Mouse (Mus musculus) embryonic facial prominence, embryonic 10.5 days (tissue): ENCODE measurements around the gene Praf2. TPM values are rescaled to one million over a fixed set of nuclear protein-coding genes. Genes with fewer than 3 reads are reported as not detected.
A peak's percentile ranks its signal among the peaks of the same experiment; 100 is the strongest.
"Not testable (repeated sequence)": the region's sequence is repeated elsewhere in the genome, so short reads cannot be mapped to it uniquely, and the experiment has no call there.

Source experiments
- DNase-seq: peaks from one replicate; pipeline ENCODE4 v3.0.0-alpha.2; 2017; ENCODE audit warnings: low spot score
- H3K27ac ChIP-seq: fragments of 300-500 bp; sonication (generic); replicated peaks from 2 replicates; pipeline ENCODE4 v1.5.1; 2016; ENCODE audit warnings: mild to moderate bottlenecking
- H3K27me3 ChIP-seq: fragments of 300-500 bp; sonication (generic); replicated peaks from 2 replicates; pipeline ENCODE4 v1.6.1; 2016; ENCODE audit warnings: low read depth, mild to moderate bottlenecking; ENCODE audit not compliant: poor library complexity, severe bottlenecking
- H3K36me3 ChIP-seq: fragments of 300-500 bp; sonication (generic); replicated peaks from 2 replicates; pipeline ENCODE4 v1.6.1; 2016; ENCODE audit warnings: mild to moderate bottlenecking, moderate library complexity
- H3K4me1 ChIP-seq: fragments of 300-500 bp; sonication (generic); 2 replicates; pipeline ENCODE4 v1.6.1; 2016
- H3K4me3 ChIP-seq: fragments of 300-500 bp; sonication (generic); 2 replicates; pipeline ENCODE4 v1.5.1; 2016; ENCODE audit warnings: mild to moderate bottlenecking, moderate library complexity
- H3K9me3 ChIP-seq: fragments of 300-500 bp; sonication (generic); 2 replicates; pipeline ENCODE4 v1.6.1; 2016; ENCODE audit warnings: mild to moderate bottlenecking
- WGBS: fragments of 180-500 bp; shearing (Covaris S2); methylation state at CpG from one replicate; pipeline ENCODE4 v1.1.7; 2016; 5-methylcytosine and 5-hydroxymethylcytosine counted together
- polyA plus RNA-seq: library from polyadenylated mRNA; unstranded; fragments of >200 nt; fragmentation: Nextera tagmentation; extraction: Ambion mirVana; gene quantifications from 2 replicates; pipeline ENCODE4 v1.2.1, GENCODE M21; 2016

The Praf2 gene
- polyA plus RNA-seq, 1 experiment from 2014 or later, result 73.6 TPM

- no peaks in the 10 kb centered on the region for H3K9me3 ChIP-seq
- no peaks in the 10 kb centered on the region for H3K27me3 ChIP-seq
- H3K36me3 ChIP-seq, result no peaks in the 10 kb centered on the region
- peaks cover 12% of the 10 kb centered on the region for H3K4me1 ChIP-seq
- no peak overlapping the region for H3K27ac ChIP-seq
- WGBS, result 62% methylated on average over 5 of the region's 5 CpGs
- DNase-seq, result no peak
- H3K4me3 ChIP-seq, result no peak overlapping the region
Observed at GRCm38 (mm10) chrX:7743470-7743869, 15.2 kb downstream of the Praf2 start.

- Histone ChIP-seq H3K4me1 (peaks cover 9% of the 10 kb centered on the region; the same call in 1 of the 2 replicates), H3K36me3 (no peaks in the 10 kb centered on the region), H3K27ac (no peak overlapping the region), H3K27me3 (no peaks in the 10 kb centered on the region), H3K4me3 (no peak overlapping the region), H3K9me3 (no peaks in the 10 kb centered on the region)
- WGBS, result 55% methylated on average over 1 of the region's 1 CpGs
- no peak for DNase-seq
Observed at GRCm38 (mm10) chrX:7744940-7745339, 16.7 kb downstream of the Praf2 start.

DNA sequence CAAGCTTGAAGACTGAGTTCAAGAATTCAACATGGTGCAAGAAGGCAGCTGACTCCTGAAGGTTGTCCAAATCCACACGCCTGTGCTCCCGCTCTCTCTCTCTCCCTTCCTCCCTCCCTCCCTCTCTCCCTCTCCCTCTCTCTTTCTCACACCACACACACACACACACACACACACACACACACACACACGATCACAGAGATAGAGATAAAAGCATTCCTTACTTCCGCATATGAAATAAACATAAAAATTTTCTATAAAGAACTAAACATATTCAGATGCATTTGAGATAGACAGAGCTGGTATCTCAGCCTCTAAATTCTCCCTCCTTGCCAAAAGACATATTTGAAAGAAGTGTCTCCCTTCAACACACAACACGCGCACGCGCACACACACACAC lies 17.2 kb downstream of the Praf2 start:
- Histone ChIP-seq H3K36me3 (no peaks in the 10 kb centered on the region), H3K27ac (no peak overlapping the region), H3K4me3 (no peak overlapping the region), H3K9me3 (no peaks in the 10 kb centered on the region), H3K4me1 (peaks cover 5% of the 10 kb centered on the region; the same call in 1 of the 2 replicates), H3K27me3 (no peaks in the 10 kb centered on the region)
- no peak for DNase-seq
- 93% methylated on average over 8 of the region's 8 CpGs for WGBS

DNA sequence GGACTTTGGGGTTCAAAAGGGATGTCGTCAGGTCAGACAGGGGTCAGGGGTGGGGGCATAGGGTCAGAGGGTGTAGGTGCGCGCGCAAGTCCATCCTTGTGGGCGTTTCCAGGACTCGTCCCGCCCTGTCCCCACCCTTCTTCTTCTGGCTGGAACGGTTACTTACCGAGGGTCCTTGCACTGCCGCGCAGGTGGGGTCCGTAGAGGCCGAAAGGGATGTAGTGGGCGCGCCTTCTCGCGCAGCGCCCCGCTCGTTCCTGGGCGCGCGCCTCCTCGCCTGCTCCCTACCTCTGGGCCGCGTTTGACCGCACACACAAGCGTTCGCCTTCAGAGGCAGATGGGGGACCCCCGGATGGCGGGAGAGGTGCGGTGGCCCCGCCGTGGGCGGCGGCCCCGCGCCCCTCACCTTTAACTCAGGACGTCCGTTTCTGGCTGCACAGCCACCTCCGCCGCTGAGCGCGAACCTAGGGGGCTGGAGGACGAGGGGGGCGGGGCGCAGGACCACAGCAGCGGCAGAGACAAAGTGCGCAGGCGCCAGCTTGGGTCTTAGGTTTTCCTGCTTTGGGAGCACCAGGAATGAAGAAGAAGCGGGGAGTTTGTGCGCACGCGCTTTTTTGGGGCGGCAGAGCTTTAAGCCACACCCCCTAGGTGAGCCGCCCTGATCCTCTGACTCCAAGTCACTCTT lies 22.3 kb downstream of the Praf2 start, which contains the start of gene Ccdc120:
Gene Ccdc120 (minus strand): TSS at position 474 of the 685 bp plus-strand sequence.
- H3K27ac ChIP-seq, result peak within 1 kb of the TSS; percentile 86
- no peaks in the 10 kb centered on the region for H3K9me3 ChIP-seq
- H3K4me3 ChIP-seq, result peak within 1 kb of the TSS; percentile 74
- 0 out of 2 replicates have a peak, but pooled peaks cover 3% of the 10 kb centered on the region for H3K4me1 ChIP-seq
- H3K27me3 ChIP-seq, result no peaks in the 10 kb centered on the region
- no peaks in the 10 kb centered on the region for H3K36me3 ChIP-seq
- WGBS, result 10% methylated on average over 56 of the region's 56 CpGs
- DNase-seq, result peak; percentile 89

DNA sequence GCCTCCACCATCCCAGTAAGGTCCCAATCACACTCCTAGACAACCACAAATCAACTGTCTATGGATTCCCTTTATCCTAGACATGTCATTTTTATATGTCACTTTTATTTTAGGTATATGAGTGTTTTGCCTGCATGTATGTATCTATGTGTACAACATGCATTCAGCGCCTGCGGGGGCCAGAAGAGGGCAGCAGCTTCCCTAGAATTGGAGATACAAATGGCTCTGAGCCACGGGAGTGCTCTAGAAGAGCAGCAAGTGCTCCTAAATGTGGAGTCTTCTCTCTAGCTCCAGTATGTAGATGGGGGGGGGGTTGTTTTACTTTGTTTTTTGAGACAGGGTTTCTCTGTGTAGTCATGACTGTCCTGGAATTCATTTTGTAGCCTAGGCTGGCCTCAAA lies 25.4 kb downstream of the Praf2 start:
- H3K4me1 ChIP-seq, H3K4me3 ChIP-seq, H3K27me3 ChIP-seq, DNase-seq, H3K36me3 ChIP-seq, H3K9me3 ChIP-seq, H3K27ac ChIP-seq: not testable (repeated sequence)
- 16% methylated on average over 3 of the region's 3 CpGs for WGBS

DNA sequence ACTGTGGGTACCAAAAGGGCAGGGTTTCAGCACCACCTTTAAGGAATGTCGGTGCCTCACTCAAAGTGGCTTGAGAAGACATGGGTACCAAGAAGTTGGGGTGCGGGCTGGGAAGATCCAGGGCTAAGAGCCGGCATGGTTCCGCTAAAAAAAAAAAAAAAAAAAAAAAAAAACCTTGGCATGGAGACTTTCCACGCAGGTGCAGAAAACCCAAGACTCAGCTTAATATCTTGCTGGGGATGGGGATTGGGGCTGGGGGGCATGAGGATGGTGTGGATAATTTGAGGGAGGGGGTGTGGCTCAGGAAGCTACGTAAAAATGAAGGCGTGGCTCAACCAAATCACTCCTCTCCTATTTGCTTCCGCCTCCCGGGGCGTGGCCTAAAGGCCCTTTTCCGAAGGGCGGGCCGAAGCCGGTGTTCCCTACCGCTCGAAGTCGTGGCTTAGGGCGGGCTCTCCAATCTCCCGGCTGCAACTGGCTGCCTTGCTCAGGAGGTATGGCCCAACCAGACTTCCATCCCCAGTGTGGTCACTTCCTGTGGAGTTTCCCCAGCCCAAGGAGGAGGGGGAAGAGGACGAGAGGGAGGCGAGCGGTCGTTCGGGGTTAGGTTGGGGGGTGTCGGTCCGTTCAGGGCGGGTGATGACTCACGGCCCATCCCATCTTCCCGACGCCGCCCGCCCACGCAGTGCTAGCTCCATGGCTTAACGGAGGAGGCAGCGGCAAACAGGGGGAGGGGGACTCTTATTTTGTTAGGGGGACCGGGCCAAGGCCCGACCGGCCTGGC lies 34.1 kb downstream of the Praf2 start, which contains the start of gene Tfe3:
Gene Tfe3 (plus strand): TSS at position 424 of the 784 bp plus-strand sequence.
- H3K4me3 ChIP-seq, result peak within 1 kb of the TSS; percentile 76
- no peaks in the 10 kb centered on the region for H3K27me3 ChIP-seq
- DNase-seq, result peak; percentile 92
- 0 out of 2 replicates have a peak, but pooled peaks cover 6% of the 10 kb centered on the region for H3K9me3 ChIP-seq
- 19% methylated on average over 38 of the region's 38 CpGs for WGBS
- peaks cover 15% of the 10 kb centered on the region for H3K36me3 ChIP-seq
- peak within 1 kb of the TSS; percentile 80 for H3K27ac ChIP-seq
- H3K4me1 ChIP-seq, result peaks cover 27% of the 10 kb centered on the region

DNA sequence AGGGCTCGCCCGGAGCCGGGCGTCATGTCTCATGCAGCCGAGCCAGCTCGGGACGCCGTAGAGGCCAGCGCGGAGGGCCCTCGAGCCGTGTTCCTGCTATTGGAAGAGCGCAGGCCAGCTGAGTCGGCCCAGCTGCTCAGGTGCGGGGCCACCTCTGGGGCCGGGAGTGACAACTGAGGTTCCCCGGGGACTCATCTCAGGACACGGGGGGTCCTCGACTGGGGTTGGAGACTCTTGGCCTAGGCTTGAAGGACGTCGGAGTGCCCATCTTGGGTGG lies 34.6 kb downstream of the Praf2 start:
- H3K27me3 ChIP-seq, result no peaks in the 10 kb centered on the region

DNA sequence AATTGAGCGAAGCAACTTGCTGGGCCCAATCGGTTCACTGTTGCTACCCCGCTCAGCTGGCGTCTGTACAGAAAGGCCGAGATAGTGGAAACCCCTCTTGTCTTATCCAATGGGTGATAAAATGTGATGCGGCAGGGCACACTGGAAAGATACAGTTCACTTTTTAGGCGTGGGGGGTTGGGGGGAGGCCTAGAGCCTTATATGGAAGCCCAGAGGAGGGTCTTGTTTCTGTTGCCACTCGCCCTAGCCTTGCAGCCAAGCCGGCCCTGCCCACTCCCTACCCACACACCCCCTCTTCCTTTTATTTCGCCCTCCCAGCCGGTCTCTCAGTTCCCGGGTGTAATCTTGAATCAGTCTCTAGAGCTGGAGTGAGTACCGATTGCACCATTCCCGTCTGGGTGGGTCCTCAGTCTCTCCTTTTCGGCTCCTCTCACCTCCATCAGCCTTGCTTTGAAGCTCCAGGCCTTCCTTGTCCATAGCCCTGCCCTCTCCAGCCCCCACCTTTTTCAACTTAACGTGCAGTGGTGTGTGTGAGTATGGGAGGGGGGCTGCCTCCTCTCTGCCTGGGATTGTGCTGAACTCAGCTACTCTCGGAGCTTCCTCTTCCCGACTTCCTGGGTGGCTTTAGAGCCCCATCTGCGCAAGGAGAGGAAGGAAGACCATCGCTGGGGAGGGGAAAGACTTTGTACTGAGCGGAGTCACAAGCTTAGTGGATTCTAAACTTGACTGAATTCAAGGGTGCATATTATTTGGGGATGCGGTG lies 35.6 kb downstream of the Praf2 start:
- WGBS, result 15% methylated on average over 22 of the region's 22 CpGs
- Histone ChIP-seq H3K36me3 (peaks cover 30% of the 10 kb centered on the region), H3K27ac (peak overlapping the region; percentile 35), H3K4me3 (peak overlapping the region; percentile 76), H3K9me3 (0 out of 2 replicates have a peak, but pooled peaks cover 6% of the 10 kb centered on the region), H3K4me1 (peaks cover 27% of the 10 kb centered on the region), H3K27me3 (no peaks in the 10 kb centered on the region)
- peak; percentile 48 for DNase-seq

More for the DNA sequence above, 34.6 kb downstream of the Praf2 start:
- WGBS, result 15% methylated on average over 21 of the region's 21 CpGs
- Histone ChIP-seq H3K9me3 (0 out of 2 replicates have a peak, but pooled peaks cover 6% of the 10 kb centered on the region), H3K4me3 (peak overlapping the region; percentile 76), H3K36me3 (peaks cover 20% of the 10 kb centered on the region), H3K4me1 (peaks cover 27% of the 10 kb centered on the region), H3K27ac (peak overlapping the region; percentile 80)
- no peak for DNase-seq

DNA sequence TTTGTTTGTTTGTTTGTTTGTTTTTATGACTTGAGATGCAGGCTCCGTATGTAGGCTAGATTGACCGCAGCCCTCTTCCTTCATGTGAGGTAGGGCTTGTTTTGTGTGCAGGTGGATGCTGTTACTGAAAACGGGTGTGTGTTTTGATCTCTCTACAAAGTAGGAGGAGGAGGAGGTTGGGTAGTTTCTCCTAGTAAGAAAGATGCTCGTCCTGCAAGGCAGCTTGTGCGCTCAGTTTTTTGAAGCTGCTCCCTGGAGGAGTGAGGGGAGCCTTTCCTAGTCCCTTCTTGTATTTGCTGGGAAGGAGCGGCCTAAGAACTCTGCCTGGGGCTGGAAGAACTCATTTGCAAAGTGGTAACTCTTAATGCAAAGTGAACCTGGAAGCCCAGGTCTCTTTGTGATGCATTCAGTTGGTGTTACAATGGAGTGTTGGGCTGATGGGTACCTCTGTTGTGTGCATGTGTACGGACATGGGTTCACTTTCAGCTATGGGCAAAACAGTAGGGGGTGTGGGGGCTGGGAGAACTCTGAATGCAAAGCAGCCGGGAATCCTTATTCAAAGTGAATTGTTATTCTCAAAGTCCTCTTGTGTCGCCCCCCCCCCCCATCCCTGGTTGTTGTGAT lies 36.5 kb downstream of the Praf2 start:
- Histone ChIP-seq H3K9me3 (0 out of 2 replicates have a peak, but pooled peaks cover 6% of the 10 kb centered on the region), H3K27me3 (no peaks in the 10 kb centered on the region), H3K4me3 (peak overlapping the region; percentile 76), H3K27ac (no peak overlapping the region), H3K4me1 (peaks cover 27% of the 10 kb centered on the region), H3K36me3 (peaks cover 37% of the 10 kb centered on the region)
- DNase-seq, result no peak
- 16% methylated on average over 9 of the region's 9 CpGs for WGBS

DNA sequence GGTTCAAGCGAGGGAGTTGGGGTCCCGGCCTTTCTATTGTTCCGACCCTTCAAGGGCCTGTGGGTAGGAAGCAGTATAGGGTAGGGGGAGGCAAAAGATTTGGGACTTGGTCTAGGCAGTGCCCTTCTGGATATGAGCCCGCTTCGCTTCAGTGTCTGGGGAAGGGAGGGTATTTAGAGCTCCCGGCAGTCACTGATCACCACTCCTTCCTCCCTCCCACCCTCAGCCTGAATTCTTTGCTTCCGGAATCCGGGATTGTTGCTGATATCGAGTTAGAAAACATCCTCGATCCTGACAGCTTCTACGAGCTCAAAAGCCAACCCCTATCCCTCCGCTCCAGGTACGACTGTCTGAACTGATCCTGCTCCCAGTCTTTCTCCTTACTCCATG lies 37.0 kb downstream of the Praf2 start:
- peaks cover 27% of the 10 kb centered on the region for H3K4me1 ChIP-seq
- peaks cover 42% of the 10 kb centered on the region for H3K36me3 ChIP-seq
- 23% methylated on average over 13 of the region's 13 CpGs for WGBS
- H3K9me3 ChIP-seq, result 0 out of 2 replicates have a peak, but pooled peaks cover 6% of the 10 kb centered on the region
- H3K4me3 ChIP-seq, result peak overlapping the region; percentile 76
- H3K27me3 ChIP-seq, result no peaks in the 10 kb centered on the region
- no peak for DNase-seq
- no peak overlapping the region for H3K27ac ChIP-seq

DNA sequence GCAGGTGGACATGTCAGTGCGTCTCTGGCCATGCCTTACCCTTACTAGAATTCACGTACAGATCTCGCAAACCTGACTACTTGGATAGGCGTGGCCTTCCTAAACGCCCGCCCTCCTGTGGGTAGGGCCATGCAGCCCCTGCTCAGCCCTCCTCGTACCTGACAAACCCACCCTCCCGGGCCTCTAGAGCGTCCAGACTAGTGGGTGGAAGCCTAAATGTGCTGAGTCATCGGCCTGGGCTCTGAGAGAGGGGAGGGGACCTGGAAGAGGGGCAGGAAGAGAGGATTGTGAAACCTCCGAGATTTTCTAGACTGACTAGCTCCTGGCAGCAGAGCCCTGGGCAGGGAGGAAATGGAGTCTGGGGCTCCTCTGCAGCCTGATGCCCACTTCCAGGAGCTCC lies 37.5 kb downstream of the Praf2 start:
- Histone ChIP-seq H3K4me1 (peaks cover 27% of the 10 kb centered on the region), H3K4me3 (peak overlapping the region; percentile 76)

More for the DNA sequence above, 37.5 kb downstream of the Praf2 start:
- peak; percentile 60 for DNase-seq
- peaks cover 47% of the 10 kb centered on the region for H3K36me3 ChIP-seq
- 24% methylated on average over 11 of the region's 11 CpGs for WGBS
- 0 out of 2 replicates have a peak, but pooled peaks cover 6% of the 10 kb centered on the region for H3K9me3 ChIP-seq
- H3K27ac ChIP-seq, result no peak overlapping the region
- no peaks in the 10 kb centered on the region for H3K27me3 ChIP-seq
